Mouse (Mus musculus): ENCODE data around the gene Mindy2.

Mindy2 gene

GRCm38 (mm10) chr9:70657013-70657967 is at the start of gene Mindy2:
Gene Mindy2 (minus strand): TSS chr9:70657174.
- DNase-seq (ENCODE audit: extremely low read depth, low read depth): peak; percentile 75

GRCm38 (mm10) chr9:70706444-70706843 is 49.5 kb upstream of the Mindy2 start:
- DNase-seq (ENCODE audit: extremely low read depth, low read depth): no peak

- no peak for DNase-seq (ENCODE audit: extremely low read depth, low read depth)
Measured at GRCm38 (mm10) chr9:70703597-70704203, 46.7 kb upstream of the Mindy2 start.

- no peak for DNase-seq (ENCODE audit: extremely low read depth, low read depth)
Measured at GRCm38 (mm10) chr9:70698090-70698489, 41.1 kb upstream of the Mindy2 start.

- DNase-seq (ENCODE audit: extremely low read depth, low read depth): no peak
Measured at GRCm38 (mm10) chr9:70695723-70696122, 38.7 kb upstream of the Mindy2 start.

GRCm38 (mm10) chr9:70691772-70692693 is 35.1 kb upstream of the Mindy2 start:
- no peak for DNase-seq (ENCODE audit: extremely low read depth, low read depth)

GRCm38 (mm10) chr9:70690579-70690978 is 33.6 kb upstream of the Mindy2 start:
- no peak for DNase-seq (ENCODE audit: extremely low read depth, low read depth)

GRCm38 (mm10) chr9:70689926-70690325 is 33.0 kb upstream of the Mindy2 start:
- DNase-seq (ENCODE audit: extremely low read depth, low read depth): no peak

GRCm38 (mm10) chr9:70688301-70688968 is 31.5 kb upstream of the Mindy2 start:
- no peak for DNase-seq (ENCODE audit: extremely low read depth, low read depth)

- DNase-seq (ENCODE audit: extremely low read depth, low read depth): no peak
Measured at GRCm38 (mm10) chr9:70682202-70682601, 25.2 kb upstream of the Mindy2 start.

- DNase-seq (ENCODE audit: extremely low read depth, low read depth): no peak
Measured at GRCm38 (mm10) chr9:70679132-70680091, 22.4 kb upstream of the Mindy2 start.

- peak; percentile 91 for DNase-seq (ENCODE audit: extremely low read depth, low read depth)
Measured at GRCm38 (mm10) chr9:70678682-70679131, 21.7 kb upstream of the Mindy2 start, which contains the start of gene Adam10. Gene Adam10 (plus strand): TSS chr9:70678997.

- DNase-seq (ENCODE audit: extremely low read depth, low read depth): no peak
Measured at GRCm38 (mm10) chr9:70675961-70676360, 19.0 kb upstream of the Mindy2 start.

- no peak for DNase-seq (ENCODE audit: extremely low read depth, low read depth)
Measured at GRCm38 (mm10) chr9:70675117-70675516, 18.1 kb upstream of the Mindy2 start.

- no peak for DNase-seq (ENCODE audit: extremely low read depth, low read depth)
Measured at GRCm38 (mm10) chr9:70673656-70674055, 16.7 kb upstream of the Mindy2 start.

- DNase-seq (ENCODE audit: extremely low read depth, low read depth): no peak
Measured at GRCm38 (mm10) chr9:70671772-70672579, 15.0 kb upstream of the Mindy2 start.

- DNase-seq (ENCODE audit: extremely low read depth, low read depth): no peak
Measured at GRCm38 (mm10) chr9:70671278-70671677, 14.3 kb upstream of the Mindy2 start.

GRCm38 (mm10) chr9:70670381-70670780 is 13.4 kb upstream of the Mindy2 start:
- no peak for DNase-seq (ENCODE audit: extremely low read depth, low read depth)

- no peak for DNase-seq (ENCODE audit: extremely low read depth, low read depth)
Measured at GRCm38 (mm10) chr9:70669197-70669596, 12.2 kb upstream of the Mindy2 start.

All from MEL-GATA-1-ER (cell line).